Mouse (Mus musculus) Patski (cell line): ENCODE measurements around the gene Hoxb4. TPM values are rescaled to one million over a fixed set of nuclear protein-coding genes. Genes with fewer than 3 reads are reported as not detected.

ENCODE experiments used
- ATAC-seq: fragments of 100-300 bp; one replicate; pipeline ENCODE4 v1.8.0; 2021
- CTCF ChIA-PET: fragments of 350-600 bp; sonication (Branson Sonifier 250); formaldehyde crosslinking; loops from one replicate; lab custom pipeline; 2022; ENCODE audit warnings: inconsistent platforms; lab: Charles Lee
- POLR2A ChIA-PET: fragments of 350-600 bp; sonication (Branson Sonifier 250); formaldehyde crosslinking; loops from one replicate; lab custom pipeline; 2022; ENCODE audit warnings: antibody characterized with exemption, inconsistent platforms; lab: Charles Lee
- DNase-seq: peaks from one replicate; pipeline ENCODE4 v3.0.0-alpha.2; 2011; ENCODE audit warnings: low read depth, low spot score
- H3K27me3 ChIP-seq: fragments of 371-371 bp; one replicate; pipeline ENCODE4 v1.5.1; 2021
- CTCF ChIP-seq: fragments of 100-300 bp; IDR thresholded peaks from one replicate; pipeline ENCODE4 v1.5.1; 2021
- in situ Hi-C: fragments of 300-500 bp; cut with MboI; formaldehyde crosslinking; loops from 3 replicates; pipeline ENCODE4 v1.11.1; 2018; ENCODE audit warnings: low pct_unique_long_range_greater_than_20kb, mixed read lengths
- polyA plus RNA-seq: library from polyadenylated mRNA; unstranded; gene quantifications from one replicate; pipeline ENCODE4 v1.2.3, GENCODE M21; 2021

Gene Hoxb4
- polyA plus RNA-seq, 1 experiment from 2014 or later = 12.2 TPM

DNA sequence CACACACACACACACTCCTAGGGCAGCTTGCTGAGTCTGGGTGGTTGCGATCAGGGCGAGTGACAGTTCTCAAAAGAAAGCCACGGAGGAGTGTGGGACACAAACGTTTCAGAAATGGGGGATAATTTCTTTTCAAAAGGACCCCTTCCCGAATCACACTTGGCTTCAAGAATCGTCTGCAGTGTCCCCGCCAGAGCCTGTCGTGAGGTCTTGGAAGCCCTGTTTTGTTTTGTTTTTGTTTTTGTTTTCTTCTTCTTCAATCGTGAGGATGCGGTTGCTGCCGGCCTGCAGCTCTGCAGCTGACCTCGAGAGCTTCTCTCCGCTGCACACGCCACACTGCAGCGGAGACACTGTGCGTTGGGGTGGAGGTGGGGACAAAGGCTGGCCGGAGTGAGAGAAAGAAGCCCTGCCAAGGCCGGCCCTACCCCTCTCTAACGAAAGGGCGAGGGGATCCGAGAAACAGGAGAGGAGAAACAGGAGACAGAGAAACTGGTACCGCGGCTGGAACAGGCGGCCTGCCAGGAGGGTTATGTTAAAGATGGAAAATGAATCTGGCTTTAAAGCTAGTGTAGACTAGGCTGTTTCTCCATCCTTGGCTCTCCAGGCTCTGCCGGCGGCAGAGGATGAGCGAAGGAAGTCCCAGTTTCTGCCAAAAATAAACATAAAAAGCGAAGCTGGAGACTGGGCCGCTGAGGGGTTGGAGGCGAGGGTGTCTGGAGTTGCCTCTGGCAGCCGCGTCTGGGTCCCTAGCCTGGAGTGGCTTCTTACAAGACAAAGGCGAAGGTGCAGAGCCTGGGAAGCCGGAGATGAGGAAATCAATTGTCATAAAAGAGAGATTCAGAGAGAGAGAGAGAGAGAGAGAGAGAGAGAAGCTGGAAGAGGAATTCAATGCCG, 40.7 kb upstream of the Hoxb4 start:
- CTCF ChIA-PET = interaction anchor here (1.2 to 12.6 kb wide), 4 partner anchors 16 to 345 kb away, joined by 3 to 215 read pairs (median 40); partner anchors contain the start of genes Hoxb5 and Hoxb6
- POLR2A ChIA-PET = interaction anchor here (0.7 to 42.9 kb wide), 11 partner anchors 8 to 450 kb away, joined by 3 to 1274 read pairs (median 5); partner anchors contain the start of genes Hoxb4, Hoxb5, Hoxb6 and Hoxb7
- DNase-seq (no peak), ATAC-seq (no peak)
- no peaks in the 10 kb centered on the region for H3K27me3 ChIP-seq
- in situ Hi-C loops = loop anchor here (5.0 kb wide), 1 partner anchor 395 kb away; no protein-coding TSS in a partner anchor
- TF ChIP-seq CTCF = no peak

- ChIA-PET POLR2A (interaction anchor here (0.6 to 42.9 kb wide), 15 partner anchors 9 to 461 kb away, joined by 3 to 1274 read pairs (median 5); partner anchors contain the start of genes Hoxb2, Hoxb4, Hoxb5 and Hoxb6), CTCF (interaction anchor here (0.7 to 12.6 kb wide), 11 partner anchors 22 to 395 kb away, joined by 3 to 215 read pairs (median 6); partner anchors contain the start of genes Hoxb3, Hoxb5 and Hoxb6)
- ATAC-seq (no peak), DNase-seq (no peak)
- TF ChIP-seq CTCF = no peak
- in situ Hi-C loops = loop anchor here (5.0 kb wide), 1 partner anchor 394 kb away; no protein-coding TSS in a partner anchor
- no peaks in the 10 kb centered on the region for H3K27me3 ChIP-seq
Measured at GRCm38 (mm10) chr11:96278324-96278723, 39.7 kb upstream of the Hoxb4 start.

GRCm38 (mm10) chr11:96278773-96279172, 39.3 kb upstream of the Hoxb4 start:
- H3K27me3 ChIP-seq = no peaks in the 10 kb centered on the region
- DNase-seq (peak; percentile 90), ATAC-seq (no peak)
- ChIA-PET POLR2A (interaction anchor here (0.6 to 42.9 kb wide), 17 partner anchors 23 to 574 kb away, joined by 3 to 1274 read pairs (median 5); partner anchors contain the start of genes Hoxb2, Hoxb4, Hoxb5 and Hoxb6), CTCF (interaction anchor here (0.7 to 12.6 kb wide), 17 partner anchors 9 to 395 kb away, joined by 3 to 215 read pairs (median 5); partner anchors contain the start of genes Hoxb3, Hoxb5 and Hoxb6)
- TF ChIP-seq CTCF = no peak
- in situ Hi-C loops = loop anchor here (5.0 kb wide), 1 partner anchor 394 kb away; no protein-coding TSS in a partner anchor

DNA sequence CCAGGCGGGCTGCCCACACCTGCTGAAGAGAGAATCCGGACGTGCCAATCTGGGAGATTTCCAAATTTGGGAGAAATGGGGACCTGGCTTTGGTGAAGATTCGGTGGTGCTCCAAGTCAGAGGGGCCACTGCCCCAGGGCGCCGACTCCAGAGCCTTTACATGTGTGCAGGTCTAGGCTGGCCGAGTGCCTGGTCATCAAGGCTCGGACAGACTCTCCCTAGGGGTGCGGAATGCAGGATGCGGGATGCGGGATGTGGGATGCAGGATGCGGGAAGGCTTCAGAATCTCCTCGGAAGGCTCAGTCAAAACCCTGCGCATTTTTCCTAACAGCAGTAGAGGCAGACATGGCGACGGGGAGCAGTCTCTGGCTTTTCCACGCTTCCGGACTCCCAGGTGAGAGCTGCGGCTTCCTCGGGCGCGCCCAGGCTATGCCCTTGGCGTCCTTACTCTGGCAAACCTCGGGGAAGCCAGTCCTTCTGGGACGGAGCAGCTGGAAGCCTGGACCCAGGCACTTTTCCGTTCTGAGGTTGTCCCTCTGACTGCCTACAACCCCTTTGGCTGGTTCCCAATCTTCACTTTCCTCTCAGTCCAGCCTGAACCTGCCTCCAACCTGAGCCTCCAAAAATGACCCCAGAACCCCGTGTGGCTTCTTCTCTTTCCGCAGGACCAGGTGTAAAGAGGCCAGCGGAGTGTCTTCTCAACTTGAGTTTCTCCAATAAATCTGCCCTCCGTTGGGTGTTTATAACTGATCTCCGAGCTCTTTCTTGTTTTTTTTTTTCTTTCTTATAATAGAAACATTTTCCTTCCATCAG, 38.4 kb upstream of the Hoxb4 start:
- H3K27me3 ChIP-seq = no peaks in the 10 kb centered on the region
- no peak for DNase-seq
- in situ Hi-C loops = loop anchor here (5.0 kb wide), 1 partner anchor 393 kb away; no protein-coding TSS in a partner anchor

DNA sequence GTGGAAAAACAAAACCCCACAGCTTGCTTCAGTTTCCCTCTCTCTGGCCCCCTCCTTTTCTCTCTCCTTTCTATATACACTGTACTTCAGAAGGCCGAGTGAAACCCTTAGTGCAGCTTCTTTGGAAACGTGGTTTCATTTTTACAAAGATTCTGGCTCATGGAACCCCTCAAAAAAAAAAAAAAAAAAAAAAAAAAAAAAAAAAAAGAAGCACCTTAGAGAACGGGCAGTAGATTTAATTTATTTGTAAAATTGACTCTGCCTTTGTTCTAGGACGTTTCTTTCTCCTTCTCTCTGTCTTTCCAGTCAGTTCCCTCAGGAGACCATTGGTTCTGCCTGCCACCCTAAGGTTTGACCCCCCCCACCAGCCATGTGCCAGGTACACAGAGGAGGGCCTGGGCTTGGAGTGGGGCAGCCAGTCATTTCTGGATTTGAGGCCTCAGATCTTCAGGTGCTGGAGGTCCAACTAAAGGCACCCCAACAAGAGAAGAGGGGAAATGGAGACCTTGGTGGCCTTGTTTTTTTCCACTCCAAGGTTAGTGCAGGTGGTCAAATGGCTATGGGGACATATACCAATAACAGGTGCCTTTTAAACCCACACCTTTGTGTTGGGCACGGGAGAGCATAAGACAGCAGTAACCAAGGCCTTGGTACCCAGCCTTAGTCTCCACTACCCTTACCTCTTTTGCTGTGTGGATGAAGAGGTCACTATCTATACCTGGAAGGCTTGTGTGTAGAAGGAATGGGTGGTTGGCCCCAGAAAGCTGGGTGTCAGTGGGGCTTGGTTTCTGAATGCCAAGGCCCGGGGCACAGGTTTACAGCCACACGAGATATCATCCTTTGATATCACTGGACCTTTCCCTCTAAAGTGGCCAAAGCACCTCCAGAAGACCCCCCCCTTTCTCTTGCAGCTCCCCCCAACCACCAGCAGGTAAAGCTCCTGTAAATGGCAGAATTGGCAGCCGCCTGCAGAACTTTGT, 37.4 kb upstream of the Hoxb4 start:
- TF ChIP-seq CTCF = no peak
- ATAC-seq = no peak
- H3K27me3 ChIP-seq = no peaks in the 10 kb centered on the region

More for the DNA sequence above, 38.4 kb upstream of the Hoxb4 start:
- ATAC-seq = no peak
- no peak for TF ChIP-seq CTCF
- ChIA-PET CTCF (interaction anchor here (0.7 to 12.6 kb wide), 20 partner anchors 8 to 464 kb away, joined by 3 to 215 read pairs (median 4); partner anchors contain the start of genes Hoxb3, Hoxb5 and Hoxb6), POLR2A (interaction anchor here (0.5 to 42.9 kb wide), 18 partner anchors 23 to 574 kb away, joined by 3 to 1274 read pairs (median 4); partner anchors contain the start of genes Hoxb2, Hoxb3, Hoxb4 and Hoxb5)

DNA sequence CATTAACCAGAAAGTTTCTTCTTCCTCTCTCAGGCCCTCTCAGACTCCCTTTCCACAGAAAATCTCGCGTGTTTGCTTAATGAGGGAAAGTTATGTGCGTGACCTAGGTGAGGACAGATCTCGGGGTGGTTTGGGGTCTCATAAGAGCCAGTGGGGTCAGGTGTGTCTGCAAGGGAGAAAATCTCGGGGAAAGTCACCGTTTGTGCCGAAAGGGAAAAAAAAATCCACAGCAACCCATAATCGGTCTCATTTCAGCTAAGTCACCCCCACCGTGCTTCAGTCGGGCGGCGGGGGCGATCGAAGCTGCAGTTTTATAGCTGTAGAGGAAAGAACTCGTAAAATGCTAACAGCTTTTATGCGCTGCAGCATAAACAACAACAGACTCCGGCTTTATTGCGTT, 36.7 kb upstream of the Hoxb4 start:
- TF ChIP-seq CTCF = no peak
- CTCF ChIA-PET = interaction anchor here (0.9 to 12.6 kb wide), 6 partner anchors 19 to 459 kb away, joined by 3 to 215 read pairs (median 5); partner anchors contain the start of genes Hoxb5 and Hoxb6
- POLR2A ChIA-PET = interaction anchor here (0.7 to 42.9 kb wide), 9 partner anchors 10 to 460 kb away, joined by 3 to 1274 read pairs (median 4); partner anchors contain the start of genes Hoxb4, Hoxb5, Hoxb6 and Hoxb7
- no peak for DNase-seq
- in situ Hi-C loops = no loop called here
- no peaks in the 10 kb centered on the region for H3K27me3 ChIP-seq
- no peak for ATAC-seq

More for the DNA sequence above, 37.4 kb upstream of the Hoxb4 start:
- ChIA-PET CTCF (interaction anchor here (0.7 to 12.6 kb wide), 16 partner anchors 12 to 463 kb away, joined by 3 to 215 read pairs (median 5); partner anchors contain the start of genes Hoxb5 and Hoxb6), POLR2A (interaction anchor here (0.6 to 42.9 kb wide), 16 partner anchors 9 to 459 kb away, joined by 3 to 1274 read pairs (median 4); partner anchors contain the start of genes Hoxb2, Hoxb3, Hoxb4 and Hoxb5)
- no peak for DNase-seq
- in situ Hi-C loops = no loop called here

DNA sequence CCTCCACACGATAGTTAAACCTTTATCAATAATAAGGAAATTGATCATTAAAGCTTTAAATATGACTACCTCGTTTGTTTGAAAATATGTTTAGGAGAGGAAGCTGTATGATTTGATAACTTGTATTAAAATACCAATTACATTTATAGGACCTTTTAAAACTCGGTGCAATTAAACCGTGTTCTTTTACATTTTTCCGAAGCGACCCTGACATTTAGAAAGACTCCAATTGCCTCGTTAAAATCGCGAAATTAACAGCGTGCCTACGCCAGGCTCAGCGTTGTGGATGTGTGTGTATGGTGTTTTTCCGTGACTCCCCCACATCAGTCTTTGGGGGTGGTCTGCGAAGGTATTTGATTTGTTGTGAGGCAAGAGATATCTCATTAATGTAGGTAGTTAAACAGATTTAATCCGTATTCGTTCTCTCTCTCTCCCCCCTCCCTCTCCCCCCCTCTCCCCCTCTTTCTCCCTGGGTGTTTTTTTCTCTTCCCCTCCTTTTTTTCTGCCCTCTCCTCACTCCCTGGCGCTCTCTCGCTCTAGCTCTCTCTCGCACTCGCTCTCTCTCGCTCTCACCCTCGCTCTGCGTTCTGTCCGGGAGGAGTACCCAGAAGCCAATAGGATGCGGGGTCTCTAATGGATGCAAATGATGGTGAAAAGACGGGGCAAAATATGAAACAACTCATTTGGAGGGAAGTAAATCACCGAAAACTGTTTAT, 36.1 kb upstream of the Hoxb4 start, which contains the start of gene Hoxb8:
Gene Hoxb8 (plus strand): TSS at position 51 of the 716 bp plus-strand sequence.
- ATAC-seq (no peak), DNase-seq (no peak)
- no peaks in the 10 kb centered on the region for H3K27me3 ChIP-seq
- in situ Hi-C loops = no loop called here
- TF ChIP-seq CTCF = no peak
- CTCF ChIA-PET = interaction anchor here (0.9 to 12.6 kb wide), 6 partner anchors 18 to 458 kb away, joined by 3 to 215 read pairs (median 5); partner anchors contain the start of genes Hoxb5 and Hoxb6
- POLR2A ChIA-PET = interaction anchor here (0.6 to 42.9 kb wide), 14 partner anchors 10 to 464 kb away, joined by 3 to 1274 read pairs (median 4); partner anchors contain the start of genes Hoxb4, Hoxb5, Hoxb6 and Hoxb7
